Mouse (Mus musculus) cerebral cortex, adult 2 months (tissue): ENCODE data around the gene Ces2c.

Source experiments
- WGBS: fragments of 180-500 bp; shearing (Covaris S2); methylation state at CpG from one replicate; pipeline ENCODE4 v1.1.7; 2018; 5-methylcytosine and 5-hydroxymethylcytosine counted together

Gene Ces2c

DNA sequence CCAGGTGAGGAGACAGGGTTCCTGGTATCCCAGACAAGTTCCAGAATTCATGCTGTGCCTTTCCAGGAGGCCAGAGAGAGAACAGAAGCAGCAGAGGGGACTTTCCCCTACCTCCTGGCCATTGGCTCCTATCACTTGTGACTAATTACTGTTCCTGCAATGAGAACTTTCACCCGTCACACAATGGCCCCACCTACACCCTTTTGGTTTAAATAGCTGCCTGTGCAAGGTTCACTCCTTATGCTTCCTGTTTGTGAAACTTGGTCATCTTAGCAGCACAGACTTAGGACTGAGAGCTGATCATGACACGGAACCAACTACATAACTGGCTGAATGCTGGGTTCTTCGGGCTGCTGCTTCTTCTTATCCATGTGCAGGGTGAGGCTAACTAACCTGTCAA, at the start of gene Ces2c:
Gene Ces2c (plus strand): TSS at position 238 of the 400 bp plus-strand sequence.
- 88% methylated on average over 3 of the region's 3 CpGs for WGBS

DNA sequence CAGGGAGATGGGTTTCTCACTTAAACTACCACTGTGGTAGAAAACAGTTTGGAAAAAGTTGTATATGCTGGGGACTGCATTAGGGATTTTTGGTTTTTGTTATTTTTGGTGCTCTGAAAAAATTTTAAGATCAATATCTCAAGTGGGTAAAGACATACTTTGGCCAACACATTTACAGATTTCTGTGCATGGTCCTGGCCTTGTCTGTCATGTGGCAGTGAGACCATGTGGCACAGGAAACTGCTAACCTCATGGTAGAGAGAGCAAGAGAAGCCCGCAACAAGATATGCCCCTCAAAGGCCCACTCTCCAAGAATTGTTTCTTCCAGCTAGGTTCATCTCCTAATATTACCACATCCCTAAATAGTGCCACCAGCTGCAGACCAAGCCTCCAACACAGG, 47.5 kb upstream of the Ces2c start:
- 100% methylated on average over 1 of the region's 1 CpGs for WGBS

- WGBS = 46% methylated on average over 2 of the region's 2 CpGs
These were observed 40.7 kb upstream of the Ces2c start for GRCm38 (mm10) chr8:104806127-104806526.

- 87% methylated on average over 7 of the region's 7 CpGs for WGBS
These were observed 38.1 kb upstream of the Ces2c start for GRCm38 (mm10) chr8:104808542-104809413.

- 95% methylated on average over 3 of the region's 3 CpGs for WGBS
These were observed 37.4 kb upstream of the Ces2c start for GRCm38 (mm10) chr8:104809436-104809835.

DNA sequence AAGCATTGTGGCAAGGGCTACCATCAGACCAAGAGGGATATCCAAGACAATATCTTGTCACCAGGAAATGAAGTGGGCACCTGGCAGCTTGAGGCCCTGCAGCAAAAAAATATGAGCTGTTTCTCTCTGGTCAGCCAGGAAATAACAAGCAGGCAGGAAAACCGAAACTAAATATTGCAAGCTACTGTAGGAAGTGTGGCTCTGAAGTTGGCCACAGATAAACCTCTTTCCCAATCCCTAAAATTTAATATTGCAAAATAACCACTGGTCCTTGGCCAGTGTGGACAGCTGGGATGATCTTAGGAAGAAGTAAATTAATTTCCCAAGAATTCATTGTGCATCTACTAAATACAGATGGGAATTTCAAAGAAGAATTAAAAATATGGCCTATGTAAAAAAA, 20.0 kb upstream of the Ces2c start:
- 76% methylated on average over 1 of the region's 1 CpGs for WGBS

DNA sequence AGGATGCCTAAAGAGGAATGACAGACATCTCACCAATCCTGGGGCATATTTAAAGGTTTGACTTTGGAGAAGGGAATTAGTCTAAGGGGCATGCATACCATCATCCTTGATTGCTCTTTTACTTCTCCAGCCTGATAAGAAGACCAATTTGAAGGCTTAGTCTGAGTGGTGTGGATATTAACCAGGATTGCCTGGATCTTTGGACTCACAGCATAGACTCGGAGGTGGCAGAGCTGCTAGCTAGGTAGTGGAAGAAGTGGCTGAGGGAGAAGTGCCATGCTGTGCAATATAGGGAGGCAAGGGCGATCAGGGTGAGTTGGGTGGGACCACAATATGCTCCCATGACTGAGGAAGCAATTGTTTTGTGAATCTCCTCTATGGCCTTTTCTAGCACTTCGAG, 18.6 kb upstream of the Ces2c start:
- WGBS = 88% methylated on average over 3 of the region's 3 CpGs

- WGBS = 80% methylated on average over 5 of the region's 5 CpGs
These were observed 15.4 kb upstream of the Ces2c start, which contains the start of gene Ces2b for GRCm38 (mm10) chr8:104831440-104831839. TSS of gene Ces2b (plus strand) at chr8:104831572.

GRCm38 (mm10) chr8:104841360-104842078, 5.3 kb upstream of the Ces2c start:
- WGBS = 83% methylated on average over 3 of the region's 3 CpGs

DNA sequence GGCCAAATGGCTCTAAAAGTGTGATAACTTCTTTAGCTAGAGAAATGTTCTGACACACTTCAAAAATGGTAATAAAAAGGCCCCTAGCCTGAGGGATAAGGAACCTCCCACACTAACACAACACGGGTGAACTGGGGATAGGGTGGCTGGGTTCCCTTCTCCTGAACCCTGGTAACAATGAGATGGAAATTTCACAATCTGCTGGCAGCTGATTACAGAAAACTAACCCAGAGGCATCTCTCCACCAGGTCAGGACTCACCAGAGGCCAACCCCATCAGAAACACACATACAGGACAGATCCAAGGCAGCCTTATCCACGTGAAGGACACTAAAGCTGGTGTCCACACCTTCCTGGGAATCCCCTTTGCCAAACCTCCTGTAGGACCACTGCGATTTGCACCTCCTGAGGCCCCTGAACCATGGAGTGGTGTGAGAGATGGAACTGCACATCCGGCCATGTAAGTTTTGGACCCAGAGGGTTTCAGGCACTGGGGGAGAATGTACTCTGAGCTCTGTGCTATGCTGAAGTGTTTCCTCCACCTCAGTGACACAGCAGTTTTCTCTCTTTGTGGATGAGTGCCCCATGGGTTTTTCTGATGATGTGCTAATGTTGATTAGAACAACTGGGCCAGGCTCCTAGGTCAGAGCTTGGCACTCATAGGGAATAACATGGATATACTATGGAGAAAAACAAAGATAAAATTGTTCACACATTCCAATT, 1.0 kb downstream of the Ces2c start:
- WGBS = 80% methylated on average over 4 of the region's 4 CpGs

DNA sequence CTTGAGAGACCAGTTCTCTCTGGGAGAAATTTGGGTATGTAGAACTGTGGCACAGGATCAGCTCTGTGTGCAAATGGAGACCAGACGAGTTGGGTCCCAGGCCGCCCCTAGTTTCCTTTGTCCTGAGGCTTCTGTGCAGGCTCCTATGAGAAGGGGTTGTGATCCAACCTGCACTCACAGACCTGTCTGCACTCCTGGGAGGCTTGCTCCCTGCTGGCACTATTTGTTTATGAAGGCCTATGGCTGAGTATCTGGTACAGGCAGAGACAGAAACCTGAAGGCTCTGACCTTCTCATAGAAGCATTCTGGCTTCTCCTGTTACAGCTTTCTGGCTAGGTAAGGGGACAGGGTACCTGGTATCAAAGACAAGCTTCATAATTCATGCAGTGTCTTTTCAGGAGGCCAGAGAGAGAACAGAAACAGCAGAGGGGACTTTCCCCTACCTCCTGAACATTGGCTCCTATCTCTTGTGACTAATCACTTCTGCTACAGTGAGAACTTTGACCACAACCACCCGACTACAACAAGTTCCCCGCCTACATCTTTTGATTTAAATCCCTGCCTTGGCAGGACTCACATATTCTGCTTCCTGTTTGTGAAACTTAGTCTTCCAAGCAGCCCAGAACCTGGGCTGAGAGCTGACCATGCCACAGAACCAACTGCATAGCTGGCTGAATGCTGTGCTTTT, 20.1 kb downstream of the Ces2c start:
- no CpG with 5 or more reads among the region's 4 CpGs for WGBS

DNA sequence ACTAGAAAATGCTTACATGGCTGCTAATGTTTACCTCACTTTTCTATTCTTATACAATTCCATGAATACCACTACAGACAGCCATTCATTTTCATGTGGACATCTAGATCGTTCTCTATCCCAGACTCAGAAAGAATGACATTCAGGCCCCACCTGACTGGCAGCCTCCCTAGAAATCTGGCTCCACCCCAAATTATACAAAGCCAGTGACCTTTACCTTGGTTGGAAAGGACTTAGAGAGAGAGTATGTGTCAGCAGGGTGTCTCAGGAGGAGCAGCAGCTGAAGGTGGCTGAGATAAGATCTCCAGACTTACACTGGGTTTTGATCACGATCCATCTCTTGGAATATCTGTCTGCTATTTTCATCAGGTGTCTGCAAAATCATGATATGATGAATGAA, 22.0 kb downstream of the Ces2c start:
- no CpG with 5 or more reads among the region's 2 CpGs for WGBS

GRCm38 (mm10) chr8:104886223-104886926, 39.5 kb downstream of the Ces2c start:
- no CpG with 5 or more reads among the region's 4 CpGs for WGBS

DNA sequence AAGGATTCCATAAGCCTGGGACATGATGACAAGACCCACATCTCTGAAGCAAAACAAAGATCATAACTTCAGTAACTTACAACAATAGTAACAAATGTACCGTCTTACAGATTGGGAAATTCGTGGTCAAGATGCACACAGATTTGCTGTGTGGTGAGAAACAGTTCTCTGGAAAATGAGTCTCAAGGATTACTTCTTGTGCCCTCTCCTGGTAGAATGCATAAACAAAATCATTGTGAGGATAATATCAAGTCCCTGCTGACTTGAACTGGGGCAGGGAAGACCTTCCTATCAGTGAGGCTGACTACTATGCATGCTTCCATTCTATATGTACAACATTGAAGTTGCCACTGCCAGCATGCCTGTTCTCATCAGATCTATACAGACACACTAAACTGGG, 54.9 kb downstream of the Ces2c start:
- WGBS = 69% methylated on average over 2 of the region's 2 CpGs
